Mouse (Mus musculus) hindbrain, embryonic 16.5 days (tissue): Measurements from ENCODE around the gene Cinp. TPM values are rescaled to one million over a fixed set of nuclear protein-coding genes. Genes with fewer than 3 reads are reported as not detected.

Source experiments
- ATAC-seq: fragments of 200-750 bp; cut with Nextera tagmentation; 2 replicates; pipeline ENCODE4 v1.8.0; 2017; ENCODE audit warnings: moderate TSS enrichment, moderate library complexity
- H3K27ac ChIP-seq: fragments of 300-500 bp; sonication (generic); 2 replicates; pipeline ENCODE4 v1.5.1; 2014; ENCODE audit warnings: low read depth, mild to moderate bottlenecking, control low read depth, low read length, moderate library complexity
- H3K27me3 ChIP-seq: fragments of 300-500 bp; sonication (generic); replicated peaks from 2 replicates; pipeline ENCODE4 v1.6.1; 2014; ENCODE audit warnings: low read length; ENCODE audit not compliant: control insufficient read depth, insufficient read depth
- H3K36me3 ChIP-seq: fragments of 300-500 bp; sonication (generic); 2 replicates; pipeline ENCODE4 v1.6.1; 2014; ENCODE audit warnings: mild to moderate bottlenecking, low read length, moderate library complexity, mixed read lengths; ENCODE audit not compliant: control insufficient read depth, insufficient read depth
- H3K4me1 ChIP-seq: fragments of 300-500 bp; sonication (generic); 2 replicates; pipeline ENCODE4 v1.6.1; 2014; ENCODE audit warnings: low read depth, low read length; ENCODE audit not compliant: control insufficient read depth, insufficient read depth
- H3K4me2 ChIP-seq: fragments of 300-500 bp; sonication (generic); 2 replicates; pipeline ENCODE4 v1.6.1; 2014; ENCODE audit warnings: mild to moderate bottlenecking, low read length, control low read depth, moderate library complexity
- H3K4me3 ChIP-seq: fragments of 300-500 bp; sonication (generic); 2 replicates; pipeline ENCODE4 v1.5.1; 2014; ENCODE audit warnings: mild to moderate bottlenecking, low read length, control low read depth, moderate library complexity
- H3K9ac ChIP-seq: fragments of 300-500 bp; sonication (generic); 2 replicates; pipeline ENCODE4 v1.6.1; 2014; ENCODE audit warnings: low read depth, mild to moderate bottlenecking, control low read depth, low read length, moderate library complexity
- H3K9me3 ChIP-seq: fragments of 300-500 bp; sonication (generic); 2 replicates; pipeline ENCODE4 v1.6.1; 2014; ENCODE audit warnings: mild to moderate bottlenecking, low read length, moderate library complexity; ENCODE audit not compliant: control insufficient read depth
- WGBS: fragments of 180-500 bp; shearing (Covaris S2); extraction: QIAGEN DNeasy Blood & Tissue Kit; methylation state at CpG from one replicate; pipeline ENCODE4 v1.1.7; 2014; 5-methylcytosine and 5-hydroxymethylcytosine counted together
- polyA plus RNA-seq: library from polyadenylated mRNA; unstranded; fragments of >200 nt; fragmentation: Nextera tagmentation; extraction: Ambion mirVana; gene quantifications from 2 replicates; pipeline ENCODE4 v1.2.1, GENCODE M21; 2015

Cinp gene
- polyA plus RNA-seq, 1 experiment from 2014 or later: 98.1 TPM

GRCm38 (mm10) chr12:110903536-110903935 is 14.6 kb upstream of the Cinp start:
- no peaks in the 10 kb centered on the region for H3K9me3 ChIP-seq
- no peak overlapping the region for H3K4me2 ChIP-seq
- WGBS: 96% methylated on average over 2 of the region's 2 CpGs
- ATAC-seq: no peak
- H3K9ac ChIP-seq: no peak overlapping the region
- no peak overlapping the region for H3K27ac ChIP-seq
- H3K36me3 ChIP-seq: no peaks in the 10 kb centered on the region
- no peaks in the 10 kb centered on the region for H3K4me1 ChIP-seq
- no peak overlapping the region for H3K4me3 ChIP-seq
- no peaks in the 10 kb centered on the region for H3K27me3 ChIP-seq

- H3K9ac ChIP-seq: no peak overlapping the region
- no peak overlapping the region for H3K4me3 ChIP-seq
- no peaks in the 10 kb centered on the region for H3K27me3 ChIP-seq
- no peak overlapping the region for H3K4me2 ChIP-seq
- no peak overlapping the region for H3K27ac ChIP-seq
- ATAC-seq: no peak
- WGBS: 72% methylated on average over 4 of the region's 4 CpGs
- no peaks in the 10 kb centered on the region for H3K9me3 ChIP-seq
- H3K4me1 ChIP-seq: no peaks in the 10 kb centered on the region
- H3K36me3 ChIP-seq: no peaks in the 10 kb centered on the region
Measured at GRCm38 (mm10) chr12:110902106-110902505, 13.2 kb upstream of the Cinp start.

GRCm38 (mm10) chr12:110891887-110892286 is 2.9 kb upstream of the Cinp start:
- ATAC-seq: no peak
- no peak overlapping the region for H3K9ac ChIP-seq
- H3K36me3 ChIP-seq: no peaks in the 10 kb centered on the region
- no peak overlapping the region for H3K27ac ChIP-seq
- no peak overlapping the region for H3K4me3 ChIP-seq
- no peak overlapping the region for H3K4me2 ChIP-seq
- H3K27me3 ChIP-seq: no peaks in the 10 kb centered on the region
- H3K4me1 ChIP-seq: peaks cover 20% of the 10 kb centered on the region
- WGBS: 86% methylated on average over 1 of the region's 1 CpGs
- H3K9me3 ChIP-seq: no peaks in the 10 kb centered on the region

- 0% methylated on average over 25 of the region's 25 CpGs for WGBS
- Histone ChIP-seq H3K4me3 (peak overlapping the region; percentile 90), H3K36me3 (peaks cover 2% of the 10 kb centered on the region; the same call in 1 of the 2 replicates), H3K27me3 (no peaks in the 10 kb centered on the region), H3K9me3 (no peaks in the 10 kb centered on the region), H3K27ac (0 out of 2 replicates have a peak overlapping the region, but pooled peaks have one; percentile 44), H3K4me2 (peak overlapping the region; percentile 94), H3K4me1 (peaks cover 20% of the 10 kb centered on the region), H3K9ac (peak overlapping the region; percentile 76)
- ATAC-seq: peak; percentile 61
Measured at GRCm38 (mm10) chr12:110888606-110889005, 339 bp downstream of the Cinp start.

- WGBS: 36% methylated on average over 12 of the region's 12 CpGs
- H3K36me3 ChIP-seq: peaks cover 4% of the 10 kb centered on the region; the same call in 1 of the 2 replicates
- peak overlapping the region; percentile 76 for H3K9ac ChIP-seq
- no peak for ATAC-seq
- H3K9me3 ChIP-seq: no peaks in the 10 kb centered on the region
- no peaks in the 10 kb centered on the region for H3K27me3 ChIP-seq
- H3K4me2 ChIP-seq: peak overlapping the region; percentile 94
- peaks cover 20% of the 10 kb centered on the region for H3K4me1 ChIP-seq
- no peak overlapping the region for H3K27ac ChIP-seq
- peak overlapping the region; percentile 90 for H3K4me3 ChIP-seq
Measured at GRCm38 (mm10) chr12:110888106-110888505, 839 bp downstream of the Cinp start.

GRCm38 (mm10) chr12:110885251-110885650 is 3.7 kb downstream of the Cinp start:
- no peak overlapping the region for H3K4me3 ChIP-seq
- no peak for ATAC-seq

GRCm38 (mm10) chr12:110882291-110882690 is 6.7 kb downstream of the Cinp start:
- no peak overlapping the region for H3K27ac ChIP-seq
- H3K4me2 ChIP-seq: no peak overlapping the region
- no peak overlapping the region for H3K9ac ChIP-seq
- no peak overlapping the region for H3K4me3 ChIP-seq
- no peaks in the 10 kb centered on the region for H3K4me1 ChIP-seq
- no peaks in the 10 kb centered on the region for H3K27me3 ChIP-seq
- ATAC-seq: no peak
- 92% methylated on average over 7 of the region's 7 CpGs for WGBS
- H3K36me3 ChIP-seq: peaks cover 27% of the 10 kb centered on the region
- no peaks in the 10 kb centered on the region for H3K9me3 ChIP-seq

More at GRCm38 (mm10) chr12:110885251-110885650, 3.7 kb downstream of the Cinp start:
- peaks cover 15% of the 10 kb centered on the region for H3K4me1 ChIP-seq
- no peaks in the 10 kb centered on the region for H3K27me3 ChIP-seq
- H3K36me3 ChIP-seq: peaks cover 14% of the 10 kb centered on the region
- H3K27ac ChIP-seq: no peak overlapping the region
- H3K9me3 ChIP-seq: no peaks in the 10 kb centered on the region
- 100% methylated on average over 2 of the region's 2 CpGs for WGBS
- H3K9ac ChIP-seq: no peak overlapping the region
- no peak overlapping the region for H3K4me2 ChIP-seq

- H3K27ac ChIP-seq: no peak overlapping the region
- no peaks in the 10 kb centered on the region for H3K4me1 ChIP-seq
- H3K4me2 ChIP-seq: no peak overlapping the region
- no peaks in the 10 kb centered on the region for H3K27me3 ChIP-seq
- WGBS: 90% methylated on average over 2 of the region's 2 CpGs
- H3K4me3 ChIP-seq: no peak overlapping the region
- peaks cover 31% of the 10 kb centered on the region for H3K36me3 ChIP-seq
- no peaks in the 10 kb centered on the region for H3K9me3 ChIP-seq
- ATAC-seq: no peak
- no peak overlapping the region for H3K9ac ChIP-seq
Measured at GRCm38 (mm10) chr12:110875351-110875750, 13.6 kb downstream of the Cinp start.

- Histone ChIP-seq H3K4me2 (no peak overlapping the region), H3K36me3 (peaks cover 34% of the 10 kb centered on the region), H3K4me1 (no peaks in the 10 kb centered on the region), H3K4me3 (no peak overlapping the region), H3K27me3 (no peaks in the 10 kb centered on the region), H3K9ac (no peak overlapping the region), H3K9me3 (no peaks in the 10 kb centered on the region), H3K27ac (no peak overlapping the region)
- no peak for ATAC-seq
- WGBS: 93% methylated on average over 5 of the region's 5 CpGs
Measured at GRCm38 (mm10) chr12:110871247-110871646, 17.7 kb downstream of the Cinp start.

GRCm38 (mm10) chr12:110870107-110870506 is 18.8 kb downstream of the Cinp start:
- Histone ChIP-seq H3K4me1 (no peaks in the 10 kb centered on the region), H3K9ac (no peak overlapping the region), H3K36me3 (peaks cover 34% of the 10 kb centered on the region), H3K9me3 (no peaks in the 10 kb centered on the region), H3K27me3 (no peaks in the 10 kb centered on the region), H3K4me3 (no peak overlapping the region), H3K4me2 (no peak overlapping the region), H3K27ac (no peak overlapping the region)
- 91% methylated on average over 4 of the region's 4 CpGs for WGBS
- ATAC-seq: no peak
